Mouse (Mus musculus): ENCODE measurements around the gene Lipt2. TPM values are rescaled to one million over a fixed set of nuclear protein-coding genes. Genes with fewer than 3 reads are reported as not detected.
A peak's percentile ranks its signal among the peaks of the same experiment; 100 is the strongest.

Gene Lipt2
- polyA plus RNA-seq, 1 experiment, result 5.6 TPM

DNA sequence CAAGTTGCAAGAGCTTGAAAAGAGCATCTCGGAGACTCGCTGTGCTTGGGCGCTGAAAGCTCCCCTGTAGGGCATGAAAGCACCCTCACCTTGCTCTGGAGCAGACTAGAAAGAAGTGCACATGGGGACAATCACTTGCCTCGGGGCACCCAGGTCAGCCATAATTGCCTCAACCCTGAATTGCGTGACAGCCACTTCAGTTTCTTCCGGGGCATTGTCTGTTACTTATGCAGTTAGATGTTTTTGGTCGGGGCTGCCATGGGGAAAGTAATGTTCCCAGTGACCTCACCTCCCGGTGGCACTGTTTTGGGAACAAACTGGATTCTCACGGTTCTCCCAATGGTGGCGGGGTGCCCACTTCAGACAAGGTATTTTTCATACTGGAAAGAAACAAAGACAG, 9.0 kb upstream of the Lipt2 start:
- no peaks in the 10 kb centered on the region for H3K27me3 ChIP-seq (ENCODE audit: control insufficient read depth, insufficient read depth, insufficient read length)
- H3K4me3 ChIP-seq (ENCODE audit: insufficient read depth, poor library complexity, severe bottlenecking), result no peak overlapping the region
- no peaks in the 10 kb centered on the region for H3K79me3 ChIP-seq (ENCODE audit: low read depth)
- TF ChIP-seq CEBPB (IDR thresholded peaks at IDR 0.05; ENCODE audit: low read depth) (no peak), USF1 (IDR thresholded peaks at IDR 0.05; ENCODE audit: low read depth) (no peak), MYOG (IDR thresholded peaks at IDR 0.05; ENCODE audit: control insufficient read depth, extremely low read depth, insufficient read length) (no peak), MAX (IDR thresholded peaks at IDR 0.05) (no peak), FOSL1 (IDR thresholded peaks at IDR 0.05; ENCODE audit: insufficient read depth, low read length, poor library complexity, severe bottlenecking) (no peak), CTCF (IDR thresholded peaks at IDR 0.05; ENCODE audit: control insufficient read depth, insufficient read depth, insufficient read length) (no peak), MYOD1 (IDR thresholded peaks at IDR 0.05; ENCODE audit: control insufficient read depth, insufficient read length, low read depth) (no peak)
- H3K79me2 ChIP-seq (ENCODE audit: control insufficient read depth, insufficient read depth), result no peaks in the 10 kb centered on the region
- no peak overlapping the region for H3ac ChIP-seq (ENCODE audit: control insufficient read depth, insufficient read length, low read depth)
- H3K36me3 ChIP-seq (ENCODE audit: control insufficient read depth, insufficient read depth), result no peaks in the 10 kb centered on the region

DNA sequence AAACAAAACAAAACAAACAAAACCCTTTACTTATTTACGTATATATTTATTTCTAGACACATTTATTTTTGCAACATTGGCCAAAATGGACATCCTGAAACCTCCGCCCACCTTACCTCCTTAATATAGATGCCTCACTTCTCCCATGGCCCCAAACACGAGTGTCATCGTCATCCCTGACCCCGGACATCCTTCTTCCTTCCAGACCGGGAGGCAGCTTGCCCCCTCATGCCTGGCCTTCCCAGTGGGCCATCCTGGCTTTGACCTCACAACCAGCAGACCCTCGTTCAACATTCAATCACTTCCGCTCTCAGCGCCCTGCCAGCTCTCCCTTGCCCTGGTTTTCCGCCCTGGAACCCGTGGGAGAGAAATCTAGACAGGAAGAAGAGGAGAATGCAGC, 8.5 kb upstream of the Lipt2 start:
- TF ChIP-seq MAX (IDR thresholded peaks at IDR 0.05) (no peak), CEBPB (IDR thresholded peaks at IDR 0.05; ENCODE audit: low read depth) (no peak), MYOG (IDR thresholded peaks at IDR 0.05; ENCODE audit: control insufficient read depth, extremely low read depth, insufficient read length) (no peak), MYOD1 (IDR thresholded peaks at IDR 0.05; ENCODE audit: control insufficient read depth, insufficient read length, low read depth) (no peak), USF1 (IDR thresholded peaks at IDR 0.05; ENCODE audit: low read depth) (no peak)
- Histone ChIP-seq H3K79me3 (ENCODE audit: low read depth) (no peaks in the 10 kb centered on the region), H3ac (ENCODE audit: control insufficient read depth, insufficient read length, low read depth) (no peak overlapping the region), H3K36me3 (ENCODE audit: control insufficient read depth, insufficient read depth) (no peaks in the 10 kb centered on the region), H3K79me2 (ENCODE audit: control insufficient read depth, insufficient read depth) (no peaks in the 10 kb centered on the region), H3K4me3 (ENCODE audit: insufficient read depth, poor library complexity, severe bottlenecking) (no peak overlapping the region), H3K27me3 (ENCODE audit: control insufficient read depth, insufficient read depth, insufficient read length) (no peaks in the 10 kb centered on the region)

DNA sequence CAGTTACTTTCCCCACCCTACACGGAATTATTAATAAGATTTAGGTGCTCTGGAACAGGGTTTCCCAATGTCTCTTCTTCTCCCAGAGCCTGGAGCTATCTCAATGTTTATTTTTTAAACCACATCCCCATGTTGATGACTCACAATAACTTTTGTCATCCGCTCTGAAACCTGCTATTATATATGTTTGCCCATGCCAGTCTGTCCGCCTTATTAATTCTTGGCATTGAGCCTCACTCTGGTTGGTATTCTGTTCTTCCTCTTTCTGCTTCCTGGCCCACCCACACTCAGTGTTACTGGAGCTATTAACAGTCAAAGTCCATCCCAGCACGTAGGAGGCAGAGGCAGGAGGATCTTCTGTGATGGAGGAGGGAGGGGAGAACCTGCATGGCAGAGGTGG, 1.4 kb upstream of the Lipt2 start:
- Histone ChIP-seq H3K27me3 (ENCODE audit: control insufficient read depth, insufficient read depth, insufficient read length) (no peaks in the 10 kb centered on the region), H3K4me3 (ENCODE audit: insufficient read depth, poor library complexity, severe bottlenecking) (no peak overlapping the region), H3K79me3 (ENCODE audit: low read depth) (no peaks in the 10 kb centered on the region), H3ac (ENCODE audit: control insufficient read depth, insufficient read length, low read depth) (no peak overlapping the region), H3K79me2 (ENCODE audit: control insufficient read depth, insufficient read depth) (no peaks in the 10 kb centered on the region), H3K36me3 (ENCODE audit: control insufficient read depth, insufficient read depth) (no peaks in the 10 kb centered on the region)
- no peak for TF ChIP-seq MAX (IDR thresholded peaks at IDR 0.05)
- TF ChIP-seq CTCF (IDR thresholded peaks at IDR 0.05; ENCODE audit: control insufficient read depth, insufficient read depth, insufficient read length), result no peak
- TF ChIP-seq MYOD1 (IDR thresholded peaks at IDR 0.05; ENCODE audit: control insufficient read depth, insufficient read length, low read depth), result no peak
- peak; percentile 32 for TF ChIP-seq FOSL1 (IDR thresholded peaks at IDR 0.05; ENCODE audit: insufficient read depth, low read length, poor library complexity, severe bottlenecking)
- peak; percentile 47 for TF ChIP-seq CEBPB (IDR thresholded peaks at IDR 0.05; ENCODE audit: low read depth)
- TF ChIP-seq MYOG (IDR thresholded peaks at IDR 0.05; ENCODE audit: control insufficient read depth, extremely low read depth, insufficient read length), result no peak

DNA sequence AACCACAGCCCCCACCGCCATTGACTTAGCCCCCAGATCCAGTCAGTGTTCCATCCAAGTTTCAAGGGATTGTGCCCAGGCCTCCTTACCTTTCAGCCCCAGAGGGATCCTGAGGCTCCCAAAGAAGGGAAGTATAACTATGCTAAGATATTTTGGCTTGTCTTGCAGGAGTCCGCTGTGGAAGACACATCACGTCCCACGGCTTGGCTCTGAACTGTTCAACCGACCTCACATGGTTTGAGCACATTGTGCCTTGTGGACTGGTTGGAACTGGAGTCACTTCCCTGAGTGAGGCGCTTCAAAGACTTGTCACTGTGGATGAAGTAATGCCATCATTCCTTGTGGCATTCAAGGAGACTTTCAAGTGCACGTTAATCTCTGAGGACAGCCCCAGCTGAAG, 929 bp downstream of the Lipt2 start:
- TF ChIP-seq CTCF (IDR thresholded peaks at IDR 0.05; ENCODE audit: control insufficient read depth, insufficient read depth, insufficient read length) (no peak), USF1 (IDR thresholded peaks at IDR 0.05; ENCODE audit: low read depth) (no peak), MYOD1 (IDR thresholded peaks at IDR 0.05; ENCODE audit: control insufficient read depth, insufficient read length, low read depth) (no peak), MAX (IDR thresholded peaks at IDR 0.05) (no peak)
- no peak overlapping the region for H3K4me3 ChIP-seq (ENCODE audit: insufficient read depth, poor library complexity, severe bottlenecking)
- no peaks in the 10 kb centered on the region for H3K36me3 ChIP-seq (ENCODE audit: control insufficient read depth, insufficient read depth)
- H3K27me3 ChIP-seq (ENCODE audit: control insufficient read depth, insufficient read depth, insufficient read length), result no peaks in the 10 kb centered on the region
- no peaks in the 10 kb centered on the region for H3K79me3 ChIP-seq (ENCODE audit: low read depth)
- no peak overlapping the region for H3ac ChIP-seq (ENCODE audit: control insufficient read depth, insufficient read length, low read depth)
- no peaks in the 10 kb centered on the region for H3K79me2 ChIP-seq (ENCODE audit: control insufficient read depth, insufficient read depth)

DNA sequence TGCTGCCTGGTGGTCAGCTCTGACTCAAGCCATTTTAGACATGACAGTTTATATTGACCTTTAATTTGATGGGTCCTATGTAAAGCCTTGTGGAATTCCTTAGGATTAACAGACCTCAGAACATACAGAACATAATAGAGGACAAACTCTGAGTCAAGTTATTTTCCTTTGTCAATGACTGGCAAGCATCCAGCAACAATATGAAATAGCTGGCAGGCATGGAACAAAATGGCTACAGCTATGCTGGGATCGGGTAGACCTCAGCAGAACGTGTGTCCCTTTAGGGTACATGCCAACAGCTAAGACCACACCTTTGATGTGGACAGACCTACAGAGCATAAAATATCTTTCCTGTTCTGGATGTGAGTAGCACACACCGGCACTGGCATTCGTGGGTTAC, 4.4 kb downstream of the Lipt2 start:
- TF ChIP-seq USF1 (IDR thresholded peaks at IDR 0.05; ENCODE audit: low read depth) (no peak), CEBPB (IDR thresholded peaks at IDR 0.05; ENCODE audit: low read depth) (no peak), MYOD1 (IDR thresholded peaks at IDR 0.05; ENCODE audit: control insufficient read depth, insufficient read length, low read depth) (no peak), MAX (IDR thresholded peaks at IDR 0.05) (no peak), MYOG (IDR thresholded peaks at IDR 0.05; ENCODE audit: control insufficient read depth, extremely low read depth, insufficient read length) (no peak), FOSL1 (IDR thresholded peaks at IDR 0.05; ENCODE audit: insufficient read depth, low read length, poor library complexity, severe bottlenecking) (no peak), CTCF (IDR thresholded peaks at IDR 0.05; ENCODE audit: control insufficient read depth, insufficient read depth, insufficient read length) (no peak)
- no peaks in the 10 kb centered on the region for H3K27me3 ChIP-seq (ENCODE audit: control insufficient read depth, insufficient read depth, insufficient read length)
- H3ac ChIP-seq (ENCODE audit: control insufficient read depth, insufficient read length, low read depth), result no peak overlapping the region
- H3K79me2 ChIP-seq (ENCODE audit: control insufficient read depth, insufficient read depth), result no peaks in the 10 kb centered on the region
- no peak overlapping the region for H3K4me3 ChIP-seq (ENCODE audit: insufficient read depth, poor library complexity, severe bottlenecking)
- H3K36me3 ChIP-seq (ENCODE audit: control insufficient read depth, insufficient read depth), result no peaks in the 10 kb centered on the region
- H3K79me3 ChIP-seq (ENCODE audit: low read depth), result no peaks in the 10 kb centered on the region

DNA sequence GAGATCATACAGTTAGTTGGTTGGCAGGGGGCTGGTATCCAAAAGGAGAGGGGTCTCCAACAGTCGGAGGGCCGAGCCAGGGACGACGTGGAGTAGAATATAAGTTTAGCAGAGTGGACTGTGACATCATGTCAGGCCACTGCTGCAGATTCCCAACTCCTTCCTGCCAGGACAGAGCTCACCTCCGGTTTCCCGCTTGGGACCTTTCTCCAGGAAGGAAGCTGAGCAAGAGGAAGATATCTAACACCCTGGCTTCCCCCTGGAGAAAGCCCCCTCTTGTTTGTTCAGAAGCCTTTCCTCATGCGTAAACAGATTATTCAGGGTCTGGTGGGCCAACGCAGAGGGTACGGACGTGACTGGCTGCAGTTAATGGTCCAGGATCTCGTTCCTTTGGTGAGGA, 9.6 kb downstream of the Lipt2 start:
- Histone ChIP-seq H3K27me3 (ENCODE audit: control insufficient read depth, insufficient read depth, insufficient read length) (no peaks in the 10 kb centered on the region), H3K79me2 (ENCODE audit: control insufficient read depth, insufficient read depth) (no peaks in the 10 kb centered on the region), H3K79me3 (ENCODE audit: low read depth) (no peaks in the 10 kb centered on the region), H3K4me3 (ENCODE audit: insufficient read depth, poor library complexity, severe bottlenecking) (no peak overlapping the region), H3ac (ENCODE audit: control insufficient read depth, insufficient read length, low read depth) (no peak overlapping the region), H3K36me3 (ENCODE audit: control insufficient read depth, insufficient read depth) (no peaks in the 10 kb centered on the region)
- no peak for TF ChIP-seq CEBPB (IDR thresholded peaks at IDR 0.05; ENCODE audit: low read depth)
- TF ChIP-seq MAX (IDR thresholded peaks at IDR 0.05), result no peak
- no peak for TF ChIP-seq USF1 (IDR thresholded peaks at IDR 0.05; ENCODE audit: low read depth)
- no peak for TF ChIP-seq MYOG (IDR thresholded peaks at IDR 0.05; ENCODE audit: control insufficient read depth, extremely low read depth, insufficient read length)
- TF ChIP-seq MYOD1 (IDR thresholded peaks at IDR 0.05; ENCODE audit: control insufficient read depth, insufficient read length, low read depth), result no peak
- no peak for TF ChIP-seq CTCF (IDR thresholded peaks at IDR 0.05; ENCODE audit: control insufficient read depth, insufficient read depth, insufficient read length)
- TF ChIP-seq FOSL1 (IDR thresholded peaks at IDR 0.05; ENCODE audit: insufficient read depth, low read length, poor library complexity, severe bottlenecking), result no peak
